Mouse (Mus musculus) heart, embryonic 11.5 days (tissue): ENCODE measurements around the gene Daam1. TPM values are rescaled to one million over a fixed set of nuclear protein-coding genes. Genes with fewer than 3 reads are reported as not detected.
"Not testable (repeated sequence)": the region's sequence is repeated elsewhere in the genome, so short reads cannot be mapped to it uniquely, and the experiment has no call there.

ENCODE experiments used
- ATAC-seq: fragments of 200-750 bp; cut with Nextera tagmentation; replicated peaks from 2 replicates; pipeline ENCODE4 v1.8.0; 2017; ENCODE audit warnings: moderate library complexity; ENCODE audit not compliant: insufficient number of reproducible peaks, low FRiP score, low TSS enrichment
- H3K27ac ChIP-seq: fragments of 300-500 bp; sonication (generic); 2 replicates; pipeline ENCODE4 v1.5.1; 2014; ENCODE audit warnings: mild to moderate bottlenecking, low read depth, low read length
- H3K27me3 ChIP-seq: fragments of 300-500 bp; sonication (generic); 2 replicates; pipeline ENCODE4 v1.6.1; 2014; ENCODE audit warnings: mild to moderate bottlenecking, low read length, mixed read lengths; ENCODE audit not compliant: control insufficient read depth, insufficient read depth
- H3K36me3 ChIP-seq: fragments of 300-500 bp; sonication (generic); 2 replicates; pipeline ENCODE4 v1.6.1; 2014; ENCODE audit warnings: mild to moderate bottlenecking, low read length, moderate library complexity, mixed read lengths; ENCODE audit not compliant: control insufficient read depth, insufficient read depth
- H3K4me1 ChIP-seq: fragments of 300-500 bp; sonication (generic); 2 replicates; pipeline ENCODE4 v1.6.1; 2014; ENCODE audit warnings: low read length; ENCODE audit not compliant: control insufficient read depth, insufficient read depth
- H3K4me2 ChIP-seq: fragments of 300-500 bp; sonication (generic); 2 replicates; pipeline ENCODE4 v1.6.1; 2014; ENCODE audit warnings: mild to moderate bottlenecking, moderate library complexity
- H3K4me3 ChIP-seq: fragments of 300-500 bp; sonication (generic); 2 replicates; pipeline ENCODE4 v1.5.1; 2014; ENCODE audit warnings: low read depth, low read length
- H3K9ac ChIP-seq: fragments of 300-500 bp; sonication (generic); 2 replicates; pipeline ENCODE4 v1.6.1; 2014; ENCODE audit warnings: mild to moderate bottlenecking, low read depth, low read length, moderate library complexity
- H3K9me3 ChIP-seq: fragments of 300-500 bp; sonication (generic); replicated peaks from 2 replicates; pipeline ENCODE4 v1.6.1; 2016; ENCODE audit warnings: low read length; ENCODE audit not compliant: control insufficient read depth
- WGBS: fragments of 180-500 bp; shearing (Covaris S2); extraction: QIAGEN DNeasy Blood & Tissue Kit; methylation state at CpG from one replicate; pipeline ENCODE4 v1.1.7; 2014; ENCODE audit not compliant: insufficient replicate concordance; 5-methylcytosine and 5-hydroxymethylcytosine counted together
- polyA plus RNA-seq: library from polyadenylated mRNA; unstranded; fragments of >200 nt; fragmentation: Nextera tagmentation; extraction: Ambion mirVana; gene quantifications from 2 replicates; pipeline ENCODE4 v1.2.1, GENCODE M21; 2014

The Daam1 gene
- polyA plus RNA-seq, 1 experiment from 2014 or later = 33.0 TPM

GRCm38 (mm10) chr12:71837576-71837975 lies 6.7 kb downstream of the Daam1 start:
- peaks cover 84% of the 10 kb centered on the region for H3K4me1 ChIP-seq
- no peaks in the 10 kb centered on the region for H3K27me3 ChIP-seq
- no peak overlapping the region for H3K4me3 ChIP-seq
- no peak for ATAC-seq
- no peak overlapping the region for H3K27ac ChIP-seq
- no peak overlapping the region for H3K9ac ChIP-seq
- no peaks in the 10 kb centered on the region for H3K36me3 ChIP-seq
- WGBS = 66% methylated on average over 5 of the region's 5 CpGs
- H3K9me3 ChIP-seq = no peaks in the 10 kb centered on the region
- H3K4me2 ChIP-seq = no peak overlapping the region

GRCm38 (mm10) chr12:71838230-71838629 lies 7.4 kb downstream of the Daam1 start:
- H3K9ac ChIP-seq = no peak overlapping the region
- H3K27me3 ChIP-seq = no peaks in the 10 kb centered on the region
- no peaks in the 10 kb centered on the region for H3K9me3 ChIP-seq
- WGBS = 35% methylated on average over 2 of the region's 2 CpGs
- ATAC-seq = peak; percentile 57
- H3K27ac ChIP-seq = peak overlapping the region; percentile 57; the same call in 1 of the 2 replicates
- no peaks in the 10 kb centered on the region for H3K36me3 ChIP-seq
- H3K4me1 ChIP-seq = peaks cover 79% of the 10 kb centered on the region
- H3K4me2 ChIP-seq = no peak overlapping the region
- no peak overlapping the region for H3K4me3 ChIP-seq

DNA sequence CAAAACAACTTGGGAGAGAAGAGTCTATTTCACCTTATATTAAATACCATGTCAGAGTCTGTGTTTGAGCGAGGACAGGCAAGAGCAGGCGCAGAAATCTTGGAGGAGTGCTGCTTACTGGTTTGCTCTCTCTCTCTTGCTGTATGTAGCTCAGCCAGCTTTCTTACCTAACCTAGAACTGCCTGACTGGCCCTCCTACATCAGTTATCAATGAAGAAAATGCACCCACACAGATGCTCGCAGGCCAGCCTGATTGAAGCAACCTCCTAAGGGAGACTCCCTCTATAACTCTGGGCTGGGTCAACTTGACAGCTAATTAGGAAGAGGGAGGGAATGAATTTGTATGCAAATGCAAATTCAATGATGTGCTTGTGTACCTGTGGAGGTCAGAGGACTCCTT lies 8.8 kb downstream of the Daam1 start:
- no peaks in the 10 kb centered on the region for H3K27me3 ChIP-seq
- ATAC-seq = no peak
- no peak overlapping the region for H3K4me2 ChIP-seq
- 73% methylated on average over 3 of the region's 3 CpGs for WGBS
- no peak overlapping the region for H3K9ac ChIP-seq
- no peaks in the 10 kb centered on the region for H3K36me3 ChIP-seq
- no peak overlapping the region for H3K4me3 ChIP-seq
- H3K4me1 ChIP-seq = peaks cover 69% of the 10 kb centered on the region
- no peaks in the 10 kb centered on the region for H3K9me3 ChIP-seq
- H3K27ac ChIP-seq = no peak overlapping the region

DNA sequence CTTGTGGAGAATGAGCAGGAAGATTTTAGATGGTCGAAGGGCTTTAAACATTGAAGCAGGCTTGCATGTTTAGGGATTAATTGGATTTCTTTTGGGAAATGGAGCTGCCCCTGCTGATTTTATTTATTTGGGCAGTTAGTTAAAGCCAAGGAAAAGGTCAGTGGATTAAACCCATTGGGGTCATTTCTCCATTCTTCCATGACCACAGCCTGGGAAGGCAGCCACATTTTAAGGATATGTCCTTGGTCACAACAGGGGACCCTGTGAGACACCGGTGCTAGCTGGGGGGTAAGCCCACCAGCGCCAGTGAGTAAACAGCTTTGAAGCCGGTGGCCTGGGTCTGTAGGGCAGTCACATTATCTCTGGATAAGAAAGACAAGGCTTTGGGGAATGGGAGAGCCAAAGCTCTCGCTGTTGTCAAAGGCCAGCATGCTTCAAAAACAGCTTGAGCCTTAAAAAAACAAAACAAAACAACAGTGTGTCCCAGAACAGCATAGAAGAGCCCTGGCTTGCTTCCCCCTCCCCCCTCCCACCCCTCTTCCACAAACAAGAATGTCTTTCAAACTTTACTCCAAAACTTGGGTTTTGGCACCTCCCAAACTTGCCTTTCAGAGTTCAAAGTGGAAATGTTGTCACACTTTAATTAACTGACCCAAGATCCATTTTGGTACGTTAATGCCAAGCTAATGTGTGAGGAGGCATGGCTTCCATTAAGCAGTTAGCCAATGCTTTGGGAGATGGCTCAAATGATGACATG lies 9.7 kb downstream of the Daam1 start:
- Histone ChIP-seq H3K27me3 (no peaks in the 10 kb centered on the region), H3K4me2 (no peak overlapping the region), H3K4me3 (no peak overlapping the region), H3K36me3 (no peaks in the 10 kb centered on the region), H3K9me3 (no peaks in the 10 kb centered on the region), H3K4me1 (peaks cover 65% of the 10 kb centered on the region), H3K27ac (no peak overlapping the region), H3K9ac (no peak overlapping the region)
- 27% methylated on average over 6 of the region's 6 CpGs for WGBS
- ATAC-seq = no peak

GRCm38 (mm10) chr12:71842006-71842405 lies 11.1 kb downstream of the Daam1 start:
- Histone ChIP-seq H3K9ac (no peak overlapping the region), H3K27ac (0 out of 2 replicates have a peak overlapping the region, but pooled peaks have one; percentile 38), H3K4me2 (no peak overlapping the region), H3K27me3 (no peaks in the 10 kb centered on the region), H3K9me3 (no peaks in the 10 kb centered on the region), H3K4me3 (no peak overlapping the region), H3K36me3 (no peaks in the 10 kb centered on the region), H3K4me1 (peaks cover 53% of the 10 kb centered on the region)
- 29% methylated on average over 3 of the region's 3 CpGs for WGBS
- no peak for ATAC-seq

DNA sequence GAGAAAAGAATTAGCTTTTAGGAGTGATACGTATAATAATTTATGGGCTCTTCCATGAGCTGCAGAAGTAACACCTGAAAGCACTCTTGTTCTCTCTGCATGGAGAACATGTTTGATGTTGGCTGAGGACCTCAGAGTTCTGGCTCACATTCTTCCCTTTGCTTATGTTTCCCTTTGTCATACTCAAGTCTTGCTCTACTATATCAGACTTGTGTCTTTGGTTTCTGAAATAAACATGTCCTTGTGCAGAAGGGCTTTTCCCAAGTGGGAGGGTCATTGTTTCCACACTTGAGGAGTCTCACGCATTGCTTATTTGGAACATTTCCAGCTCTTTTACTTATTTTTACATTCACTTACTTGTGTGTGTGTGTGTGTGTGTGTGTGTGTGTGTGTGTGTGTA lies 11.7 kb downstream of the Daam1 start:
- Histone ChIP-seq H3K36me3 (no peaks in the 10 kb centered on the region), H3K27ac (0 out of 2 replicates have a peak overlapping the region, but pooled peaks have one; percentile 38), H3K27me3 (no peaks in the 10 kb centered on the region), H3K4me1 (peaks cover 48% of the 10 kb centered on the region), H3K9me3 (no peaks in the 10 kb centered on the region), H3K4me3 (no peak overlapping the region), H3K4me2 (no peak overlapping the region), H3K9ac (no peak overlapping the region)
- no peak for ATAC-seq
- WGBS = 77% methylated on average over 2 of the region's 2 CpGs

DNA sequence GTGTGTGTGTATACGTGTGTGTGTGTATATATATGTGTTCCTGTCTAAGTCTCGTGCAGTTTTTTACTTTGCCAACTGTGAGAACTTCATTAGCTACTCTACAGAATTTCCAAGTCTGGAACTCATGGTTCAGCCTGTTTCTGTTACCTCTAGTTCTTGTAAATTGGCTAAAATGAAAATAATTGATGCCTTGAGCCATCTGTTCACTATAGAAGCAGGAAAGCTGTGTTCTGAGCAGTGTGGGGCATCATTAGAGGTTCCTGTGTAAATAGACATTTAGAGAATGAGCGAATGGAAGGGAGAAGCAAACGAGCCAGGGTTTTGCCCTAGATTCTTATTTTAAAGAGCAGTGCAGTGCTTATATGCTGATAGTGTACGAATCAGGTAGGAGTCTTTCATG lies 14.6 kb downstream of the Daam1 start:
- Histone ChIP-seq H3K4me1 (peaks cover 35% of the 10 kb centered on the region), H3K9me3 (no peaks in the 10 kb centered on the region), H3K4me3 (no peak overlapping the region), H3K27ac (no peak overlapping the region), H3K36me3 (no peaks in the 10 kb centered on the region), H3K9ac (no peak overlapping the region), H3K27me3 (no peaks in the 10 kb centered on the region), H3K4me2 (no peak overlapping the region)
- no peak for ATAC-seq
- 86% methylated on average over 5 of the region's 5 CpGs for WGBS

DNA sequence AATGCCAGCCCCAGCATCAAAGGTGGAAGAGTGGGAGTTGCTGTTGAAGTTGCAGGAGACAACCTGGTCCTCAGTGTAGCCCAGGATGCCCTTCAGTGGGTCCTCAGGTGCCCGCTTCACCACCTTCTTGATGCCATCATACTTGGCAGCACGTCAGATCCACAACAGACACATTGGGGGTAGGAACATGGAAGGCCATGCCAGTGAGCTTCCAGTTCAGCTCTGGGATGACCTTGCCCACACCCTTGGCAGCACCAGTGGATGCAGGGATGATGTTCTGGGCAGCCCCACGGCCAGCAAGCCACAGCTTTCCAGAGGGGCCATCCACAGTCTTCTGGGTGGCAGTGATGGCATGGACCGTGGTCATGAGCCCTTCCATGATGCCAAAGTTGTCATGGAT lies 15.5 kb downstream of the Daam1 start:
- not testable (repeated sequence) for H3K27ac ChIP-seq, H3K36me3 ChIP-seq, ATAC-seq, H3K27me3 ChIP-seq, H3K4me3 ChIP-seq, H3K9me3 ChIP-seq, H3K4me2 ChIP-seq, H3K9ac ChIP-seq
- WGBS = 89% methylated on average over 4 of the region's 4 CpGs
- H3K4me1 ChIP-seq = peaks cover 27% of the 10 kb centered on the region

GRCm38 (mm10) chr12:71847024-71847423 lies 16.1 kb downstream of the Daam1 start:
- WGBS = 79% methylated on average over 6 of the region's 6 CpGs
- not testable (repeated sequence) for H3K9me3 ChIP-seq, ATAC-seq, H3K9ac ChIP-seq, H3K27ac ChIP-seq, H3K4me2 ChIP-seq, H3K27me3 ChIP-seq, H3K4me3 ChIP-seq, H3K36me3 ChIP-seq
- peaks cover 21% of the 10 kb centered on the region for H3K4me1 ChIP-seq
